Mouse (Mus musculus) A20 (cell line): ENCODE measurements around the gene C1qtnf1.
A peak's percentile ranks its signal among the peaks of the same experiment; 100 is the strongest.

Experiments
- DNase-seq: peaks from one replicate; pipeline ENCODE4 v3.0.0-alpha.2; 2011; ENCODE audit warnings: low read depth, low spot score

C1qtnf1 gene

DNA sequence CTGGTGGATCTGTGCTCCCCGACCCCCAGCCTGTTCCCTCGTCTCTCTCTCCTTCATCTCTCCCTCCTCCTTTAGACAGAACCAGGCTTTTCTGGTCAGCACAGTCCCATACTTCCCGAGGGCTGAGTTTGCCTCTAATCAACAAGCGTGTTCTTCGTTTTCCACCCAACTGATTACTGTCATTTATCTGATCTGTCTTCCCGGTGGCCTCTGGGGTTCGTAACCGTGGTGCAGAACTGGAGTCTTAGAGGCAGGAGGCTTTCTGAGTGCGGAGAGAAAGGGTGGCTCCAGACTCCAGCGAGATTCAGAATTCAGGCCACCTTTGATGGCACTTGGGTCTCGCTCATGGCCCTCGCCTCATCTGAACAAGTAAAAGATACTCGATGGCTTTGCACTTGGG is 6.1 kb downstream of the C1qtnf1 start:
- DNase-seq, result no peak

DNA sequence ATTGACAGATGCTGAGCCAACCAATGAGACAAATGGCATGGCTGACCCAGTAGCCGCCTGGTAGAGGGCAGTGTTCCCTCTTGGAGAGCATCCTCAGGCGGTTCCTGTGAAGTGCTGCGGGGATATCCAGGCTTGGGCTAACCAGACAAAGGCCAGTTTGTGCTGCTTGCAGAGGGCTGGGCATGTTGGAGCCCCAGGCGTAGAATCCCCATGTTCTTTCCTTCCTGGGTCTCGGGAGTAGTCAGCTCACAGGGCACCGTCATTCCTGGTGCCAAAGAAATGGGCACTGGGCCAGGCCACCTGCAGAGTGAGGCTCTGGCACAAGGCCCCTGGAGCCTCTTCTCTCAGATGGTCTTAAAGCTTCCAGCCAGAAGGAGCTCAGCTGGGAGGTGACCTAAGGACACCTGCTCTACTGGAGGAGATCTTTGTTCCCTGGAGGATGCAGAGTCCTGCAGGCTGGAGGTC is 8.5 kb downstream of the C1qtnf1 start:
- no peak for DNase-seq

GRCm38 (mm10) chr11:118438665-118439414 is 10.8 kb downstream of the C1qtnf1 start:
- no peak for DNase-seq

DNA sequence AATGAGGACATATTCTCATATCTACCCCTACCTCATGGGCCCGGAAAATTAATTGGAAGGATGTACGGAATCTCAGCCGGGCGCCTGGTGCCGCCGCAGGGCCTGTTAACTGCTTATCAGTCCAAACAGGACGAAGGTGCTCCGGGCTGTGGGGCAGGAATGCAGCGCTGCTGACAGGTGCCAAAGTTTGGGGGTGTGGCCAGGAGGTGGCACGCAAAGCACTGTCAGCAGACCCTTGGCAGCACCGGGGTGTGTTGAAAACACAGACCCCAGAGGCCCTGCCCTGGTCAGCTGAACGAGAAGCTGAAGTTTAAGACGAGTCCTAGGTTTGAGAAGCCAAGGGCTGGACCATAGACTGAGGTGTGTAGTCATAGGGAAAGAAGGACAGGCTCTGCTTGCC is 14.7 kb downstream of the C1qtnf1 start:
- DNase-seq, result no peak

GRCm38 (mm10) chr11:118443201-118443970 is 15.4 kb downstream of the C1qtnf1 start:
- peak; percentile 59 for DNase-seq

DNA sequence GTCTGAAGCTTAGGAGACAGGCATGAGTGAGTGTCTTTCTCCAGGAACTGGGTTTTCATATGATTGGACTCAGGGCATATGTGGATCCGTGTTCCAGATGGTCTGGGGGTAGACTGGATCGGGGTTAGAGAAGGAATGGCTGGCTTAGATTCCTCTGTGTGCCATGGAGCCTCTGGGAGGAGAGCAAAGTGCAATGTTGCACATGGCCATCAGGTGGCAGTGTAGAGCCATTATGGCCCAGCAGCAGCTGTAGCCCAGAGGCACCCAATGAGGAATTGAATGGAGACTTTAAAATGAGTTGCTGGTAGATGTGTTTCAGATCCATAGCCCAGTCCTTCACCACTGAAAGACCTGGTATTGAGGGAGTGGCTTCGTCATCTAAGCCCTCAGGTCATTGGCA is 17.8 kb downstream of the C1qtnf1 start:
- DNase-seq, result peak; percentile 66

GRCm38 (mm10) chr11:118447346-118447745 is 19.3 kb downstream of the C1qtnf1 start:
- DNase-seq, result no peak

GRCm38 (mm10) chr11:118448385-118448784 is 20.4 kb downstream of the C1qtnf1 start:
- DNase-seq, result no peak

DNA sequence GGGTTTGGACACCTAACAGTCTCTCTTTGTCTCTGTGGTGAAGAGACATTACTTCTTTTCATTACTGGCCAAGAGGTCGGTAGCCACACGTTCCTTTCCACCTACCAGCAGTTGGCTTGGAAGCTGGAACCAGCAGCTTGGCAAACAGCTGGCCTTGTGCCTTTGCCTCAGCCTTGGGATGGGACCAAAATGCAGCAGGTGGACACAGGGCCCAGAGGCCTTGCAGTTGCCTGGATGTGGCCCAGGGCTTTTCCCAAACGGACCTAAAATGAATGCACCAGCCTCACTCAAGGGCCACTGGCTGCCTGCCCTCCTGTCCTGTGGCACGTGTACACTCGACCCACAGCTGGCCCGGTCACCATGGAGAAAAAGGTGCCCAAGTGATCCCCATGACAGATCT is 23.2 kb downstream of the C1qtnf1 start:
- DNase-seq, result no peak

DNA sequence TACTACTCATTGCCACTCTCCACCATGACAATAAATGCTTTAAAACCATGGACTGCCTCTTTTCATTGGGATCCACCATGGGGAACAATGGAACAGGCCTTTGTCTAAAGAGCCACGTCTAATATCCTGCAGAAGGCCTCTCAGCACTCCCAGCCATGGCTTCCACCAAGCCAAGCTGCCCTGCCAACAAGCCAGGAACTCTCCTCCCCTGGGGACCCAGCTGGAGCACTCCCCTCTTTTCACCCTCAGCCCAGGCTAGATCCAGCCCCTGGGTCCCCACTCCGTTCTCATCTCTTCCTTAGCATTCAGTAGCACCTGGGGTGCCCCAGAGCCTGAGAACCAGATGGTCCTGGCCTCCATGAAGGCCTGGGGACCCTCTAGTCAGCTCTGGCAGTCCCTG is 25.0 kb downstream of the C1qtnf1 start:
- DNase-seq, result no peak

- no peak for DNase-seq
Measured at GRCm38 (mm10) chr11:118453886-118454671, 26.1 kb downstream of the C1qtnf1 start.

- DNase-seq, result no peak
Measured at GRCm38 (mm10) chr11:118455788-118456187, 27.8 kb downstream of the C1qtnf1 start.

DNA sequence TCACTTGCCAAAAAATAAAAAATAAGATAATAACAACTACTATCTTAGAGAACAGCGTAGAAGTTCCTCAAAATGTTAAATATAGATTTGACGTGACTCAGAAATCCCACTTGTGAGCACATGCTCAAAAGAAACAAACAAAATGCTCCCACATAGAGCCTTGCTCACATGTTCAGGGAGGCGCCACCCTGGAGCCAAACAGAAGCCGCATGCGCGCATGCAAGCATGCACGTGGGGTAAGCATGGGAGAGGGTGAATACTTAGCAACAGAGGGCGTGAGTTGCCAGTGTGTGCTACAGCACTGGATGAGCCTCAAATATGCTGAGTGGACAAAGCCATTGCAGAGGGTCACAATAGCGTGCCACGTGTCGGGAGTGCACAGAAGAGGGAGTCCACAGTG is 28.9 kb downstream of the C1qtnf1 start:
- no peak for DNase-seq

GRCm38 (mm10) chr11:118459051-118459450 is 31.0 kb downstream of the C1qtnf1 start:
- DNase-seq, result peak; percentile 48

GRCm38 (mm10) chr11:118459536-118459935 is 31.5 kb downstream of the C1qtnf1 start:
- no peak for DNase-seq

DNA sequence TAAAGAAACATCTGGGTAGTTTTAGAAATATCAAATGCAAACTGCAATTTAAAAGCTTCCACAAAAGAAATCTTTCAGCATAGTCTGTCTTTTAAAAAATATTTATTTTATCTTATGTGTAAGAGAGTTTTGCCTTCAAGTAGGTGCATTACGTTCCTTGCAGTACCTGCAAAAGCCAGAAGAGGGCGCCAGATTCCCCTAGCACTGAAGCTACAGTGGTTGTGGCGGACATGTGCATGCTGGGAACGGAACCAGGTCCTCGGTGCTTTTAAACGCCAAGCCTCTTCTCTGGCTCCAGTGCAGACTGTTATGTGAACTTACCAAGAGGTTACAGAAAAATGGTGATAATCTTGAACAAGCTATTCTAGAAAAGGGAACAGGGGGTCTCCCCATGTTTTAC is 32.3 kb downstream of the C1qtnf1 start:
- DNase-seq, result peak; percentile 61

DNA sequence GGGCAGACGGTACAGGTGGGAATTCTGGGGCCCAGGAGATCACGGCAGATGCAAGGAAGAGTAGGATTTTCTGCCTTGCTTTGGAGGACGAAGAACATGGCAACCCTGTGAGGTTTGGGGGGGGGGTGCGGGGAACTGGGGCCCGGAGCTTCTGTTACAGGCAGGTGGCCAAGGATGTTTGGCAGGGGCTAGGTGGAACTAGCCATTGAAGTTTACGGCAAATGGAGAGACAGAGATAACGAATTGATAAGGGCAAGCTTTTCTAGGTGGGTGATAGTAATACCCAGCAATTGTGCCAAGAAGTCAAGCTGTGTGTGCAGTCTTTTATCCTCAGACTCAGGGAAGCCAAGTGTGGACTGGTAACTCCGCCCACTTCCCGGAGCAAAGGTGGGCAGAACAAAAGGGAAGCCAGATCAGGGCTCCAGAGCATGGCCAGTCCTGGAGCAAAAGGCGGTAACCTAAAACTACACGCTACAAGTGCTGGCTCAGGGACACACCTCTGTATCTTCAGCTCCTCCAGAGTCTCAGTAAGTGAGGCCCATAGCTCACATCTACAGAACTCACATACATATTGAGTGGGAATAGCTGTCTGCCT is 39.5 kb downstream of the C1qtnf1 start:
- no peak for DNase-seq

DNA sequence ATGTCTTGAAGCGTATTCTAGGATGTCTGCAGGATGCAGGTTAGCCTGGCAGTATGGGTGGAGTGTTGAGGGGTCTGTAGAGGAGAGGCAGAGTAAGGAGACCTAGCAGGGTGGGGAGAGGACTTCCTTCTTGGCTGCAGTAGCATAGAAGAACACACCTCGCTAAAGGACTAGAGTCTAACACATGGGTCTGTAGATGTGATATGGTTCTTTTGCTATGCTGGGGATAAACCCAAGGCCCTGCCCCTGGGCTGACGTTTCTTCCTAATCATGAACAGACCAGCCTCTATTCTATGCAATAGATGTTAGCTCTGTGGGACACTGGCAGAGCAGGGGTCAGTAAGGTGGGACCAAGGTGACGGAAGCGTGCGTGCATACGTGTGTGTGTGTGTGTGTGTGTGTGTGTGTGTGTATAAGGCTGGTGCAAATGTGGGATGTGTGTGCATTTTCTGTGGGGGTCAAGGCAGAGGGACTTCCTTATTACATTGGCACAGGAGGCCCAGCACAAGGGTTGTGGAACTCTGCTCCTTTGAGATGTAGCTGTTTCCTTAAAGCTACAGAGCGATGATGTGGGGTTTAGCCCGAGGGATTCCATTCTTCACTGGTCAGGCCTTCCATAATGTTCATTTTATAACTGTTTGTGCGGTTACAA is 41.6 kb downstream of the C1qtnf1 start:
- DNase-seq, result no peak

GRCm38 (mm10) chr11:118470234-118470966 is 42.4 kb downstream of the C1qtnf1 start:
- DNase-seq, result no peak

GRCm38 (mm10) chr11:118471676-118472075 is 43.7 kb downstream of the C1qtnf1 start:
- DNase-seq, result no peak

GRCm38 (mm10) chr11:118473161-118473560 is 45.2 kb downstream of the C1qtnf1 start:
- no peak for DNase-seq
